Mouse (Mus musculus): Measurements from ENCODE around the gene Gm40460.
A peak's percentile ranks its signal among the peaks of the same experiment; 100 is the strongest.
"Not testable (repeated sequence)": the region's sequence is repeated elsewhere in the genome, so short reads cannot be mapped to it uniquely, and the experiment has no call there.

Gene Gm40460

GRCm38 (mm10) chr7:142240978-142241377 lies at the start of gene Gm40460:
Gene Gm40460 (minus strand): TSS chr7:142241078.
- no peak for DNase-seq (ENCODE audit: low read depth, low spot score)

GRCm38 (mm10) chr7:142285910-142286612 lies 45.2 kb upstream of the Gm40460 start:
- not testable (repeated sequence) for DNase-seq (ENCODE audit: low read depth, low spot score)

GRCm38 (mm10) chr7:142285130-142285835 lies 44.4 kb upstream of the Gm40460 start:
- no peak for DNase-seq (ENCODE audit: low read depth, low spot score)

GRCm38 (mm10) chr7:142284615-142285080 lies 43.8 kb upstream of the Gm40460 start:
- DNase-seq (ENCODE audit: low read depth, low spot score) = peak; percentile 86

GRCm38 (mm10) chr7:142284023-142284591 lies 43.2 kb upstream of the Gm40460 start:
- peak; percentile 22 for DNase-seq (ENCODE audit: low read depth, low spot score)

GRCm38 (mm10) chr7:142282847-142283246 lies 42.0 kb upstream of the Gm40460 start:
- DNase-seq (ENCODE audit: low read depth, low spot score) = not testable (repeated sequence)

GRCm38 (mm10) chr7:142279291-142279690 lies 38.4 kb upstream of the Gm40460 start:
- DNase-seq (ENCODE audit: low read depth, low spot score) = not testable (repeated sequence)

- peak; percentile 32 for DNase-seq (ENCODE audit: low read depth, low spot score)
Observed at GRCm38 (mm10) chr7:142278183-142278582, 37.3 kb upstream of the Gm40460 start.

GRCm38 (mm10) chr7:142274263-142274662 lies 33.4 kb upstream of the Gm40460 start, which contains the start of gene Gm4559:
Gene Gm4559 (minus strand): TSS chr7:142274363.
- not testable (repeated sequence) for DNase-seq (ENCODE audit: low read depth, low spot score)

- DNase-seq (ENCODE audit: low read depth, low spot score) = not testable (repeated sequence)
Observed at GRCm38 (mm10) chr7:142258254-142258653, 17.4 kb upstream of the Gm40460 start, which contains the start of gene Gm2431. Gene Gm2431 (minus strand): TSS chr7:142258354.

GRCm38 (mm10) chr7:142255517-142255916 lies 14.6 kb upstream of the Gm40460 start:
- peak; percentile 18 for DNase-seq (ENCODE audit: low read depth, low spot score)

GRCm38 (mm10) chr7:142249824-142250223 lies 8.9 kb upstream of the Gm40460 start:
- DNase-seq (ENCODE audit: low read depth, low spot score) = peak; percentile 30

GRCm38 (mm10) chr7:142231540-142231939 lies 9.3 kb downstream of the Gm40460 start:
- no peak for DNase-seq (ENCODE audit: low read depth, low spot score)

GRCm38 (mm10) chr7:142229871-142230270 lies 11.0 kb downstream of the Gm40460 start, which contains the start of gene Krtap5-5:
Gene Krtap5-5 (minus strand): TSS chr7:142229971.
- not testable (repeated sequence) for DNase-seq (ENCODE audit: low read depth, low spot score)

GRCm38 (mm10) chr7:142224518-142224917 lies 16.4 kb downstream of the Gm40460 start:
- no peak for DNase-seq (ENCODE audit: low read depth, low spot score)

- not testable (repeated sequence) for DNase-seq (ENCODE audit: low read depth, low spot score)
Observed at GRCm38 (mm10) chr7:142212136-142212535, 28.7 kb downstream of the Gm40460 start.

GRCm38 (mm10) chr7:142211559-142211958 lies 29.3 kb downstream of the Gm40460 start, which contains the start of gene Gm7579:
Gene Gm7579 (plus strand): TSS chr7:142211859.
- DNase-seq (ENCODE audit: low read depth, low spot score) = no peak

GRCm38 (mm10) chr7:142206891-142207290 lies 34.0 kb downstream of the Gm40460 start:
- not testable (repeated sequence) for DNase-seq (ENCODE audit: low read depth, low spot score)

- no peak for DNase-seq (ENCODE audit: low read depth, low spot score)
Observed at GRCm38 (mm10) chr7:142205488-142205887, 35.4 kb downstream of the Gm40460 start.

- DNase-seq (ENCODE audit: low read depth, low spot score) = no peak
Observed at GRCm38 (mm10) chr7:142201064-142201463, 39.8 kb downstream of the Gm40460 start, which contains the start of gene Krtap5-3. Gene Krtap5-3 (plus strand): TSS chr7:142201364.

- DNase-seq (ENCODE audit: low read depth, low spot score) = no peak
Observed at GRCm38 (mm10) chr7:142198748-142199147, 42.1 kb downstream of the Gm40460 start.

Data from retina, adult 2 months (tissue).